Mouse (Mus musculus): ENCODE results near the gene Dtymk. TPM values are rescaled to one million over a fixed set of nuclear protein-coding genes. Genes with fewer than 3 reads are reported as not detected.
"Not testable (repeated sequence)": the region's sequence is repeated elsewhere in the genome, so short reads cannot be mapped to it uniquely, and the experiment has no call there.

The Dtymk gene
- total RNA-seq (2014; rRNA removed) (90.9 and 97.1 TPM in 2 replicates), polyA plus RNA-seq (2015; fragmentation: Nextera tagmentation; extraction: Ambion mirVana) (123 and 138 TPM in 2 replicates)

- peak; percentile 73 for TF ChIP-seq CTCF (IDR thresholded peaks at IDR 0.05; ENCODE audit: low read depth)
- ATAC-seq = peak; percentile 75
- peaks cover 12% of the 10 kb centered on the region for H3K36me3 ChIP-seq (ENCODE audit: insufficient read depth)
- no peaks in the 10 kb centered on the region for H3K9me3 ChIP-seq (ENCODE audit: low read length)
- H3K4me3 ChIP-seq (ENCODE audit: low read depth, low read length) = peak within 1 kb of the TSS; percentile 61
- peak within 1 kb of the TSS; percentile 57 for H3K9ac ChIP-seq
- H3K27me3 ChIP-seq (ENCODE audit: insufficient read depth, low read length) = no peaks in the 10 kb centered on the region
- H3K4me1 ChIP-seq (ENCODE audit: insufficient read depth) = peaks cover 7% of the 10 kb centered on the region; the same call in 1 of the 2 replicates
- 1% methylated on average over 42 of the region's 42 CpGs for WGBS
- peak within 1 kb of the TSS; percentile 69 for H3K27ac ChIP-seq (ENCODE audit: low read depth, low read length)
- H3K4me2 ChIP-seq (ENCODE audit: low read depth) = peak within 1 kb of the TSS; percentile 60
- peak; percentile 97 for DNase-seq
Observed at GRCm38 (mm10) chr1:93801741-93802238, at the start of gene Dtymk. Dtymk (minus strand) TSS chr1:93801934.

- not testable (repeated sequence) for H3K27ac ChIP-seq (ENCODE audit: low read depth, low read length); H3K9me3 ChIP-seq (ENCODE audit: low read length); H3K36me3 ChIP-seq (ENCODE audit: insufficient read depth); H3K4me2 ChIP-seq (ENCODE audit: low read depth); H3K27me3 ChIP-seq (ENCODE audit: insufficient read depth, low read length); DNase-seq; H3K9ac ChIP-seq; H3K4me3 ChIP-seq (ENCODE audit: low read depth, low read length); H3K4me1 ChIP-seq (ENCODE audit: insufficient read depth)
- peak; percentile 70; the same call in 1 of the 2 replicates for ATAC-seq
- 65% methylated on average over 1 of the region's 3 CpGs for WGBS
Observed at GRCm38 (mm10) chr1:93845766-93846366, 44.1 kb upstream of the Dtymk start.

- not testable (repeated sequence) for ATAC-seq; H3K27me3 ChIP-seq (ENCODE audit: insufficient read depth, low read length); H3K36me3 ChIP-seq (ENCODE audit: insufficient read depth); H3K9ac ChIP-seq; H3K27ac ChIP-seq (ENCODE audit: low read depth, low read length); H3K4me1 ChIP-seq (ENCODE audit: insufficient read depth); DNase-seq; H3K4me3 ChIP-seq (ENCODE audit: low read depth, low read length); H3K9me3 ChIP-seq (ENCODE audit: low read length); H3K4me2 ChIP-seq (ENCODE audit: low read depth)
- WGBS = 92% methylated on average over 7 of the region's 8 CpGs
Observed at GRCm38 (mm10) chr1:93838569-93838968, 36.8 kb upstream of the Dtymk start.

- ATAC-seq = no peak
- Histone ChIP-seq H3K9ac (no peak overlapping the region), H3K4me2 (ENCODE audit: low read depth) (no peak overlapping the region), H3K36me3 (ENCODE audit: insufficient read depth) (peaks cover 5% of the 10 kb centered on the region), H3K4me3 (ENCODE audit: low read depth, low read length) (no peak overlapping the region), H3K4me1 (ENCODE audit: insufficient read depth) (no peaks in the 10 kb centered on the region), H3K27me3 (ENCODE audit: insufficient read depth, low read length) (no peaks in the 10 kb centered on the region), H3K27ac (ENCODE audit: low read depth, low read length) (no peak overlapping the region), H3K9me3 (ENCODE audit: low read length) (no peaks in the 10 kb centered on the region)
- DNase-seq = no peak
- 93% methylated on average over 8 of the region's 8 CpGs for WGBS
- no peak for TF ChIP-seq CTCF (IDR thresholded peaks at IDR 0.05; ENCODE audit: low read depth)
Observed at GRCm38 (mm10) chr1:93837335-93837734, 35.6 kb upstream of the Dtymk start.

GRCm38 (mm10) chr1:93836532-93836913 lies 34.8 kb upstream of the Dtymk start:
- ATAC-seq = no peak
- H3K9me3 ChIP-seq (ENCODE audit: low read length) = no peaks in the 10 kb centered on the region
- WGBS = 93% methylated on average over 2 of the region's 2 CpGs

GRCm38 (mm10) chr1:93835876-93836531 lies 34.3 kb upstream of the Dtymk start:
- no peak overlapping the region for H3K9ac ChIP-seq
- no peak overlapping the region for H3K4me2 ChIP-seq (ENCODE audit: low read depth)
- DNase-seq (no peak), ATAC-seq (no peak)
- peaks cover 5% of the 10 kb centered on the region for H3K36me3 ChIP-seq (ENCODE audit: insufficient read depth)
- 91% methylated on average over 6 of the region's 6 CpGs for WGBS
- H3K9me3 ChIP-seq (ENCODE audit: low read length) = no peaks in the 10 kb centered on the region
- no peak overlapping the region for H3K27ac ChIP-seq (ENCODE audit: low read depth, low read length)
- no peak for TF ChIP-seq CTCF (IDR thresholded peaks at IDR 0.05; ENCODE audit: low read depth)
- no peaks in the 10 kb centered on the region for H3K4me1 ChIP-seq (ENCODE audit: insufficient read depth)
- H3K4me3 ChIP-seq (ENCODE audit: low read depth, low read length) = no peak overlapping the region
- no peaks in the 10 kb centered on the region for H3K27me3 ChIP-seq (ENCODE audit: insufficient read depth, low read length)

More at GRCm38 (mm10) chr1:93836532-93836913, 34.8 kb upstream of the Dtymk start:
- no peak overlapping the region for H3K4me2 ChIP-seq (ENCODE audit: low read depth)
- no peak for DNase-seq
- no peaks in the 10 kb centered on the region for H3K27me3 ChIP-seq (ENCODE audit: insufficient read depth, low read length)
- no peaks in the 10 kb centered on the region for H3K4me1 ChIP-seq (ENCODE audit: insufficient read depth)
- no peak overlapping the region for H3K9ac ChIP-seq
- H3K36me3 ChIP-seq (ENCODE audit: insufficient read depth) = peaks cover 5% of the 10 kb centered on the region
- H3K27ac ChIP-seq (ENCODE audit: low read depth, low read length) = no peak overlapping the region
- no peak for TF ChIP-seq CTCF (IDR thresholded peaks at IDR 0.05; ENCODE audit: low read depth)
- H3K4me3 ChIP-seq (ENCODE audit: low read depth, low read length) = no peak overlapping the region

- Histone ChIP-seq H3K4me1 (ENCODE audit: insufficient read depth) (no peaks in the 10 kb centered on the region), H3K36me3 (ENCODE audit: insufficient read depth) (peaks cover 5% of the 10 kb centered on the region), H3K9ac (no peak overlapping the region), H3K27ac (ENCODE audit: low read depth, low read length) (no peak overlapping the region), H3K9me3 (ENCODE audit: low read length) (no peaks in the 10 kb centered on the region), H3K4me3 (ENCODE audit: low read depth, low read length) (no peak overlapping the region), H3K27me3 (ENCODE audit: insufficient read depth, low read length) (no peaks in the 10 kb centered on the region), H3K4me2 (ENCODE audit: low read depth) (no peak overlapping the region)
- no peak for DNase-seq
- no peak for TF ChIP-seq CTCF (IDR thresholded peaks at IDR 0.05; ENCODE audit: low read depth)
- no peak for ATAC-seq
- WGBS = 96% methylated on average over 4 of the region's 4 CpGs
Observed at GRCm38 (mm10) chr1:93835211-93835610, 33.5 kb upstream of the Dtymk start.

Measured in forebrain, postnatal 0 days (tissue).